Mouse (Mus musculus) central nervous system, embryonic 18 days (tissue): Measurements from ENCODE around the gene Hmbs. TPM values are rescaled to one million over a fixed set of nuclear protein-coding genes. Genes with fewer than 3 reads are reported as not detected.

Source experiments
- polyA plus RNA-seq: library from polyadenylated mRNA; depleted of rRNA; stranded (reverse); fragments of >200 nt; gene quantifications from 2 replicates; pipeline ENCODE4 v1.2.3, GENCODE M21; 2012; rRNA removed

The Hmbs gene
- 37.8 and 38.9 TPM in 2 replicates for polyA plus RNA-seq

GRCm38 (mm10) chr9:44343781-44344421 lies at the start of gene Hmbs:
Hmbs (minus strand) TSS chr9:44344228.

DNA sequence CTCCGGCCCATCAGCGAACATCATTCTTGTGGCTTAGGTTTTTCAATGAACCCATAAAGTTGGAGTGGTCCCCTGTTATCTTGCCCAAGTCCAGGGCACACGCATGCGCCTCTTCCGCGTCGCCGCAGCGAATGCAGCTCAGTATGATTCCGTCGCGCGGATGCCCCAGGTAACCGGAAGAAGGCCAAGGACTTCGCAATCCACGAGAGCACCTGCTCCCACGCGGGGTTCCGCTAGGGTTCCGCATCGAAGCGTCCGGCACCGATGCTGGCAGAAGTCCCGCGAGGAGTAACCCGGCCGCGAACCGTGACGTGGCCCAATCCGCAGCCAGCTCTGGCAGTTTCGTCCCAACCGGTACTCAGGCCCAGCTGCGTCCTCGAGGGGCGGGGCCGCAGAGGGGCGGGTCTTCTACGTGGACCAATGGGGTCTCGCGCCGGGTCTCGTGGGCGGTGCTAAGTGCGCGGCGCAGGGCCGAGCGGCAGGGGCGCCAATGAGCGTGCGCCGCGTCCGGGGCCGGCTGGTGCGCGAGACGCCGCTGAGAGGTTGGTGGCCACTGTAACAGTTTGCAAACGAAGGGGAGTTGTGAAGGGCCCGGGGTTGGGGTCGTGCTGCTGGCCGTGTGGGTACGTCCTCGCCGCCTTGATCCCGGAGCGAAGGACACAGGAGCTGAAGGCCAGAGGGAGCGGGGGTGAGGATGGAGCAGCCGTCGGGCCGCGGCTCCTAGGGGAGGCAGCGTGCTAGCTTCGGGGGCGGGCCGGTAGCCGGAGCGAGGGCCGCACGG lies 35.2 kb upstream of the Hmbs start, which contains the start of gene Hyou1:
Gene Hyou1 (plus strand): TSS at position 437 of the 781 bp plus-strand sequence.

GRCm38 (mm10) chr9:44361190-44361917 lies 17.3 kb upstream of the Hmbs start, which contains the start of gene Vps11:
Vps11 (minus strand) TSS chr9:44361670.

GRCm38 (mm10) chr9:44334396-44335330 lies 9.4 kb downstream of the Hmbs start, which contains the start of gene H2afx:
H2afx (plus strand) TSS chr9:44334694.

GRCm38 (mm10) chr9:44325768-44326370 lies 18.2 kb downstream of the Hmbs start, which contains the start of gene Dpagt1:
Dpagt1 (plus strand) TSS chr9:44326019.

DNA sequence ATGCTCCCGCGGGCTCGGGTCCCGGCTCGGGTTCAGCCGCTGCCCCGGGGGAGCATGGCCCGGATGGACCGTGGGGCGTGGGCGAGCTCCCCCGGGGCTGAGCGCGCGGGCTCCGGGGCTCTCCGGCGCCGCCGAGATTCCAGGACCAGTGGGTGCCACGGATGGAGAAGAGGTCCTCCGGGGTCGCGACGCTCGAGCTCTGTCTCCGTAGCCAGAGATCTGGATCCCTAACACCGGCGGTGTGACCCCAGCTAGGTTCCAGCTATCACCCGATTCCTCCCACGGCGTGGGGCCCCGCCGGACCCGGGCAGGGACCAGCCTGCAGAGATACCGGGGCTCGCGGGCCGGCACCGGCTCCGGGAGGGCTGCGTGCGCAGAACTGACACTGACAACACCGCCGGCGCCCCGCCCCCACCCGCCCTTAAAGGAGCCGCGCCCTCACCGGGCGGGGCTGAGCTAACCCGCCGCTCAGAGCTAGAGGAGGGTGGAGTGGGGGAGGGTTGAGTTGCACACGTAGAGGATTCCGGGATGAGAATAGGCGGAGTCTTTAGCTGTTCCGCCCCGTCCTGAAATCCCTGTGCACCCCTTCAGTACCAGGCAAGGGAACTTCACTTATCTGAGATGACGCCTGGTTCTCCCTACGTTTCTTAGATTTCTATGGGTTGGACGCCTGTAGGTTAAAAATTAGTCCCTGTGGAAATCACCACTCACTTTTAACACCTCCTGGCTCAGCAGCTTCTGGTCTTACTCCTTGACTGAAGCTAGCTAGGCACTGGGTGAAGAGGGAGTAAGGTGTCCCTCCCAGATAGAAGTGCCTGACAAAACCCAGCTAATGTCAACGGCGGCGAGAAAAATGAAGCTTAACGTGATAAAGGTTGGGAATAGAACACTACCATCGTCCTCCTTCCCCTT lies 23.9 kb downstream of the Hmbs start, which contains the start of gene C2cd2l:
Gene C2cd2l (minus strand): TSS at position 399 of the 912 bp plus-strand sequence.

DNA sequence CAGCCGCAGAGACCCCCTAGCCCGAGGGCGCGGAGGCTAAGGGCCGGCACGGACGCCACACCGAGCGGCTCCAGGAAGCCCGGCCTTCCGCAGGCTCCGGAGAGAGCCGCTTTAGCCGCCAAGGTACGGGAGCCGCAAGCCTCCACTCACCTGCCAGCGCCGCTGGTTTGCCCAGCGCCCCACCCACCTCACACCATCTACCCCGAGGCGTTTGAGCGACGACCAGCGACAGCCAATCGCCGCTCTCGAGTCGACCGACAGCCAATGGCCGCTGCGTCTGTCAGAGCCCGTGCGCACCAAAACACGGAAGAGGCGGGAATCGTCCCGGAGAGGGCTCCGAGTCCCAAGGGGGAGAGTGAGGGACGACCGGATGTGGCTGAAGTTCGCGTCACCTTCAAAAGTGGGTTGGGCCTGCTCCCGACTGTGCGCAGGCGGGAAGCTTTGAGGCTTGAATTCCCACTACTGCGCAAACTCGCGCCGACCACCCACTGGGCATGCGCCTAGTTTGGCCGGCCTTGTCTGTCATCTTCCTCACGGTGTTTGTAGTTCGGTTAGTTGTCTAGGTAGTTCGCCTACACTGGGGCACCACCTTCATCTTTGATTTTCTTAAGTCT lies 38.5 kb downstream of the Hmbs start, which contains the start of gene Hinfp:
Gene Hinfp (minus strand): TSS at position 206 of the 614 bp plus-strand sequence.

GRCm38 (mm10) chr9:44288076-44288958 lies 55.7 kb downstream of the Hmbs start, which contains the start of gene Abcg4:
Abcg4 (minus strand) TSS chr9:44288615.

Other genes with a start within 250 kb of the Hmbs start
- 0.51 and 1.5 TPM in 2 replicates for gene Mfrp, start 242.5 kb downstream of the Hmbs start, polyA plus RNA-seq
- gene C1qtnf5, start 237.0 kb downstream of the Hmbs start, polyA plus RNA-seq, result 9.3 and 11.2 TPM in 2 replicates
- gene Gm49380, start 230.7 kb downstream of the Hmbs start, polyA plus RNA-seq, result 0.14 and 0.20 TPM in 2 replicates
- gene Rnf26, start 230.7 kb downstream of the Hmbs start, polyA plus RNA-seq, result 23.1 and 24.4 TPM in 2 replicates
- gene Mcam, start 209.8 kb downstream of the Hmbs start, polyA plus RNA-seq, result 17.9 and 19.4 TPM in 2 replicates
- 22.3 and 23.5 TPM in 2 replicates for gene Cbl, start 110.2 kb downstream of the Hmbs start, polyA plus RNA-seq
- gene Ccdc153, start 103.6 kb downstream of the Hmbs start, polyA plus RNA-seq, result 1.2 and 2.8 TPM in 2 replicates
- gene Pdzd3, start 92.8 kb downstream of the Hmbs start, polyA plus RNA-seq, result 0.75 and 0.79 TPM in 2 replicates
- gene Nlrx1, start 75.6 kb downstream of the Hmbs start, polyA plus RNA-seq, result 3.6 and 3.8 TPM in 2 replicates
- 82.8 and 93.4 TPM in 2 replicates for gene Abcg4, start 55.6 kb downstream of the Hmbs start, polyA plus RNA-seq
- gene Hinfp, start 38.6 kb downstream of the Hmbs start, polyA plus RNA-seq, result 42.4 and 43.8 TPM in 2 replicates
- gene C2cd2l, start 23.9 kb downstream of the Hmbs start, polyA plus RNA-seq, result 56.8 and 62.1 TPM in 2 replicates
- gene Dpagt1, start 18.2 kb downstream of the Hmbs start, polyA plus RNA-seq, result 37.3 and 39.1 TPM in 2 replicates
- gene H2afx, start 9.5 kb downstream of the Hmbs start, polyA plus RNA-seq, result 123 and 133 TPM in 2 replicates
- gene Vps11, start 17.4 kb upstream of the Hmbs start, polyA plus RNA-seq, result 31.1 and 35.4 TPM in 2 replicates
- 49.9 and 50.9 TPM in 2 replicates for gene Hyou1, start 35.3 kb upstream of the Hmbs start, polyA plus RNA-seq
- 60.4 and 61.0 TPM in 2 replicates for gene Slc37a4, start 52.6 kb upstream of the Hmbs start, polyA plus RNA-seq
- gene Rps25, start 62.9 kb upstream of the Hmbs start, polyA plus RNA-seq, result 785 and 795 TPM in 2 replicates
- 207 and 215 TPM in 2 replicates for gene Trappc4, start 63.4 kb upstream of the Hmbs start, polyA plus RNA-seq
- gene Ccdc84, start 74.3 kb upstream of the Hmbs start, polyA plus RNA-seq, result 55.8 and 58.3 TPM in 2 replicates
- gene Foxr1, start 96.9 kb upstream of the Hmbs start, polyA plus RNA-seq, result not detected in 2 replicates
- gene Upk2, start 110.7 kb upstream of the Hmbs start, polyA plus RNA-seq, result 0.08 TPM in 1 of 2 replicates, not detected in the other
- 13.9 and 19.7 TPM in 2 replicates for gene Bcl9l, start 138.6 kb upstream of the Hmbs start, polyA plus RNA-seq
- not detected in 2 replicates for gene Cxcr5, start 217.6 kb upstream of the Hmbs start, polyA plus RNA-seq